Mouse (Mus musculus) thymus, adult 2 months (tissue): ENCODE data around the gene Ttll5. TPM values are rescaled to one million over a fixed set of nuclear protein-coding genes. Genes with fewer than 3 reads are reported as not detected.
A peak's percentile ranks its signal among the peaks of the same experiment; 100 is the strongest.

Experiments
- DNase-seq: peaks from one replicate; pipeline ENCODE4 v3.0.0; 2021
- H3K27ac ChIP-seq: fragments of 200-500 bp; 2 replicates; pipeline ENCODE4 v1.5.1; 2012; ENCODE audit warnings: low read length, control low read depth; ENCODE audit not compliant: control insufficient read depth, insufficient read depth
- H3K27me3 ChIP-seq: fragments of 200-500 bp; 2 replicates; pipeline ENCODE4 v1.6.1; 2012; ENCODE audit warnings: mild to moderate bottlenecking, low read length, moderate library complexity, mixed read lengths; ENCODE audit not compliant: control insufficient read depth, insufficient read depth
- H3K36me3 ChIP-seq: fragments of 200-500 bp; 2 replicates; pipeline ENCODE4 v1.6.1; 2012; ENCODE audit warnings: mild to moderate bottlenecking, low read length, moderate library complexity; ENCODE audit not compliant: control insufficient read depth, insufficient read depth
- H3K4me1 ChIP-seq: fragments of 200-500 bp; replicated peaks from 2 replicates; pipeline ENCODE4 v1.6.1; 2012; ENCODE audit warnings: low read length; ENCODE audit not compliant: control insufficient read depth, insufficient read depth
- H3K4me3 ChIP-seq: fragments of 200-500 bp; 2 replicates; pipeline ENCODE4 v1.5.1; 2012; ENCODE audit warnings: mild to moderate bottlenecking, low read length, control low read depth, moderate library complexity; ENCODE audit not compliant: control insufficient read depth, insufficient read depth
- CTCF ChIP-seq: fragments of 200-500 bp; IDR thresholded peaks from 2 replicates; pipeline ENCODE4 v1.5.1; 2012; ENCODE audit warnings: mild to moderate bottlenecking, control low read depth, low read length, moderate library complexity, borderline replicate concordance; ENCODE audit not compliant: control insufficient read depth, poor library complexity, insufficient read depth; ENCODE audit errors: extremely low read depth
- POLR2A ChIP-seq: fragments of 200-500 bp; IDR thresholded peaks from 2 replicates; pipeline ENCODE4 v1.6.1; 2012; ENCODE audit warnings: mild to moderate bottlenecking, low read length, control low read depth, moderate library complexity; ENCODE audit not compliant: control insufficient read depth, poor library complexity, insufficient read depth; ENCODE audit errors: extremely low read depth
- WGBS: fragments of 180-500 bp; shearing (Covaris S2); methylation state at CpG from one replicate; pipeline ENCODE4 v1.1.7; 2018; 5-methylcytosine and 5-hydroxymethylcytosine counted together
- polyA plus RNA-seq: library from polyadenylated mRNA; depleted of rRNA; stranded (reverse); fragments of >200 nt; gene quantifications from 2 replicates; pipeline ENCODE4 v1.2.3, GENCODE M21; 2012

Ttll5 gene
- polyA plus RNA-seq, 1 experiment: 20.2 TPM

DNA sequence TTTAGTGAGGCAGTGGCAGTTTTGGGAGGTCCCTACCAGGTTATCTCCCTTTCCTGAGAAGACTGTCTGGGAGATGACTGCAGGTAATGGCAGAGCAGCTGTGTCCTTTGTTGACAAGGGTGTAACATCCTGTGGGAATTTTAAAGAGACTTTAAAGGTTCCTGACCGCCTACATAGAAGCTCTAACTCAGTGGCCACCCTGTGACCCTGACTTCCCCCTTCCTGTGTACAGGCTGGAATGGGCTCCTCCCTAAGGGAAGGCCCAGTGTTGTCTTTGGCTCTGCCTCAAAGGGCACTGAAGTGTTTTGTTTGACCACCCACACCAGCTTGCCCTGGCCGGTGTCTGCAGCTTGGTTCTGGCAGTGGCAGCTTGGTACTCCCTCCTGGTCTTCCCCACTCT lies 10.9 kb upstream of the Ttll5 start:
- no peaks in the 10 kb centered on the region for H3K27me3 ChIP-seq
- WGBS: 98% methylated on average over 2 of the region's 2 CpGs
- no peak for DNase-seq
- H3K4me3 ChIP-seq: no peak overlapping the region
- TF ChIP-seq POLR2A (no peak), CTCF (no peak)
- H3K4me1 ChIP-seq: no peaks in the 10 kb centered on the region
- no peak overlapping the region for H3K27ac ChIP-seq
- 0 out of 2 replicates have a peak, but pooled peaks cover 7% of the 10 kb centered on the region for H3K36me3 ChIP-seq

DNA sequence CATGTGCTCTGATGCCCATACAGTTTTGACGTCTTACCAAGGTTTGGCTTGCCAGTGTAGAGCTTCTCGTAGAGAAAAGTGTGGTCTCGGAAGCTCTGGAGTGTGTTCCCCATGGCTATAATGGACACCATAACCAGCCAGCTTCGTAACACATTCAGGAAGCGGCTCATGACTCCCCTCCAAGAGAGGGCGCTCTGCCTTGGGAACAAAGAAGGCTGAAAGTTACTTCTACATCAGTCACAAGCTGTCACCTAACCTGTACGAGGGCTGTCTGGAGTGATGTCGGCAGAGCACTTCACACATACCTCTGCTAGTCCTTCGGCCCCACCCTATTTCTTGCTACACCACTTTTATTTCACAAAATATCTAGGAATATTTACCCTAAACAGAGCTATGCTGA lies 2.4 kb upstream of the Ttll5 start:
- Histone ChIP-seq H3K4me3 (no peak overlapping the region), H3K4me1 (0 out of 2 replicates have a peak, but pooled peaks cover 2% of the 10 kb centered on the region), H3K27me3 (no peaks in the 10 kb centered on the region), H3K27ac (no peak overlapping the region), H3K36me3 (no peaks in the 10 kb centered on the region)
- 93% methylated on average over 9 of the region's 9 CpGs for WGBS
- DNase-seq: no peak
- TF ChIP-seq POLR2A (no peak), CTCF (no peak)

DNA sequence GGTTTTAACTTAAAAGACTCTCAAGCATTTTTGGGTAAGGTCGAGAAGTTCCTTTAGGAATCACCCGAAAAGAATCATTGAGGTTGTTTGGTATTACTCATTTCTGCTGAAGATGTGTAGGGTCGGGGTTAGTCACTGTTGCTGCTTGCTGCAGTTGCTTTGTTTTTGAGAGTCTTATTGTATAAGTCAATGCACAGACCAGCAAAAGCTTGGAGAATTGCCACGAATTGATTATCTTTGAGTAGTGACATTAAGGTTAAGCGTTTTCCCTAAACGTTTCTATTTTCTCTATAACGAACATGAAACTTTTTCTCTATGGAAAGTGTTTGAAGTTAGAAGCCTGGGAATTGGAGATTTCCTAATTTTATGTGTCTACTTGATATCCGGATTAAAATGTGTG lies 902 bp downstream of the Ttll5 start:
- 12% methylated on average over 8 of the region's 8 CpGs for WGBS
- DNase-seq: no peak
- TF ChIP-seq CTCF (no peak), POLR2A (no peak)
- Histone ChIP-seq H3K27ac (peak overlapping the region; percentile 90), H3K27me3 (no peaks in the 10 kb centered on the region), H3K4me1 (0 out of 2 replicates have a peak, but pooled peaks cover 2% of the 10 kb centered on the region), H3K36me3 (no peaks in the 10 kb centered on the region), H3K4me3 (peak overlapping the region; percentile 80)

DNA sequence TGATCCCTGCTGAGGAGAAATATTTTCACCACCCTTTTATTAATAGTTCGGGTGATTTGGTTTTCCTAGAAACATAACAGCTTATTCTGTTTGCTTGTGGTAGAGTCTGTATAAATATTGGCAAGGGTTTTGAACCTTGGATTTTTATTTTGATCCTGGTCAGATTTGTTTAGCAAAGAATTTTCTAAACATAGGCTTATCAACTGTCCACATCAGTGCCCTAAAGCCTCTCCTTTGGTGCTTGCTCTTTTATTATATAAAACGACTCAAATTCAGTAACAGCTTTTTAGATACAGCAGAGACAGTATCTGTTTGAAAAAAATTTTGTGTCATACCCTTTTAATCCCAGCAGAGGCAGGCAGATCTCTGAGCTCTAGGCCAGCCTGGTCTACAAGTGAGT lies 1.4 kb downstream of the Ttll5 start:
- Histone ChIP-seq H3K27me3 (no peaks in the 10 kb centered on the region), H3K4me1 (0 out of 2 replicates have a peak, but pooled peaks cover 2% of the 10 kb centered on the region), H3K4me3 (no peak overlapping the region), H3K36me3 (no peaks in the 10 kb centered on the region), H3K27ac (no peak overlapping the region)
- no peak for TF ChIP-seq POLR2A
- 69% methylated on average over 2 of the region's 2 CpGs for WGBS
- no peak for DNase-seq

DNA sequence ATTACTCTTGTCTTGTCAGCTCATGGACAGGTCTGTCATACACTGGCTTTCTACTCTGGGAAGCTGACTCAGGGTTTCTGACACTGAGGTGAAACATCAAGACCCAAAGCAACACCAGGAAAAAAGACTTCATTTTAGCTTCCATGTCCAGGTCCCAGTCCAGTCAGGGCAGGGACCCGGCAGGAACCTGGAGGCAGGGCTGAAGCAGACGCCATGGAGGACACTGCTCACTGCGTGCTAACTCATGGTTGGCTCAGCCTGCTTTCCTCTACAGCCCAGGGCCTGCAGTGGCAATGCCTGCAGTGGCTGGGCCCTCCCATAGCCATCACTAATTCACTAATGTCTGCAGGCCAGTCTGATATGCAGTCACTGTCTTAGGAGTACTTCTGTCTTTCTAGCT lies 4.4 kb downstream of the Ttll5 start:
- no peak for TF ChIP-seq POLR2A
- no peak for TF ChIP-seq CTCF
- WGBS: 100% methylated on average over 3 of the region's 3 CpGs
- 0 out of 2 replicates have a peak, but pooled peaks cover 2% of the 10 kb centered on the region for H3K4me1 ChIP-seq
- H3K27ac ChIP-seq: no peak overlapping the region
- peaks cover 4% of the 10 kb centered on the region; the same call in 1 of the 2 replicates for H3K36me3 ChIP-seq
- no peaks in the 10 kb centered on the region for H3K27me3 ChIP-seq
- H3K4me3 ChIP-seq: no peak overlapping the region
- no peak for DNase-seq

DNA sequence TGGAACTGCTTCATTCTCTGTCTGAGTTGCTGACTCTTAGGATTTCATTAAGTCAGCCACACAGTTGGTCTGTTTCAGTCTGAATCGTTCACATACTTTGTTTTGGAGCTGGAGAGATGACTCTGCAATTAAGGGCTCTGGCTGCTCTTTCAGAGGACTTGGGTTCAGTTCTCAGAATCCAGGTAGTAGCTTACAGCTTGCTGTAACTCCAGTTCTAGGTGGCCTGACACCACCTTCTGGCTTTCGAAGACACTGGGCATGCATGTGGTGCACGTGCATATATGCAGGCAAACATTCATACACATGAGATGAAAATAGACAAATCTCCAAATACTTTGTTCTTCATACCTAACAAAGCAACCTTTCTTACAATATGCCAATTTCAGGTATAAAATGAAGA lies 5.4 kb downstream of the Ttll5 start:
- 0 out of 2 replicates have a peak, but pooled peaks cover 2% of the 10 kb centered on the region for H3K4me1 ChIP-seq
- no peak for TF ChIP-seq CTCF
- peaks cover 9% of the 10 kb centered on the region; the same call in 1 of the 2 replicates for H3K36me3 ChIP-seq
- 98% methylated on average over 3 of the region's 3 CpGs for WGBS
- H3K27me3 ChIP-seq: no peaks in the 10 kb centered on the region
- no peak overlapping the region for H3K27ac ChIP-seq
- no peak overlapping the region for H3K4me3 ChIP-seq
- DNase-seq: no peak

DNA sequence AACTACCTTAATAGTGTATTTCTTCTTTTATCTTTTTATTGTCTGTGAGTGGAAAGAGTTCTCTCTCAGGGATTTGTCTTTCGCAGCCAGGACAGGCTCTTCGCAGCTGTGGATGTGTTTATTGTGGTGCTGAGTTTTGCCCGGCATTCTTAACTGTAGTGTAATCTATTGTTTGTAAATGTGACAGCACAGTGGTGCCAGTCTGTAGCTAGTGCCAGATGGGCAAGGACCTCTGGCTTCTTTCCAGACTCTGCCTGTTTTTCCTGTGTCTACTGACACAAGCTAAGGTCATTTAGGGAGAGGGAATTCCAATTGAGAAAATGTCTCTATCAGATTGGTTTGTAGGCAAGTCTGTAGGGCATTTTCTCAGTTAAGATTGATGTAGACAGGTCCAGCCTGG lies 6.2 kb downstream of the Ttll5 start:
- H3K27ac ChIP-seq: no peak overlapping the region
- H3K27me3 ChIP-seq: no peaks in the 10 kb centered on the region
- H3K36me3 ChIP-seq: peaks cover 9% of the 10 kb centered on the region; the same call in 1 of the 2 replicates
- no peak overlapping the region for H3K4me3 ChIP-seq
- 0 out of 2 replicates have a peak, but pooled peaks cover 2% of the 10 kb centered on the region for H3K4me1 ChIP-seq
- DNase-seq: no peak
- 94% methylated on average over 3 of the region's 3 CpGs for WGBS
- TF ChIP-seq CTCF: no peak
- TF ChIP-seq POLR2A: no peak
